Mouse (Mus musculus): Measurements from ENCODE around the gene Aco1. TPM values are rescaled to one million over a fixed set of nuclear protein-coding genes. Genes with fewer than 3 reads are reported as not detected.

Gene Aco1
- polyA plus RNA-seq, 1 experiment from 2014 or later = 65.4 TPM

DNA sequence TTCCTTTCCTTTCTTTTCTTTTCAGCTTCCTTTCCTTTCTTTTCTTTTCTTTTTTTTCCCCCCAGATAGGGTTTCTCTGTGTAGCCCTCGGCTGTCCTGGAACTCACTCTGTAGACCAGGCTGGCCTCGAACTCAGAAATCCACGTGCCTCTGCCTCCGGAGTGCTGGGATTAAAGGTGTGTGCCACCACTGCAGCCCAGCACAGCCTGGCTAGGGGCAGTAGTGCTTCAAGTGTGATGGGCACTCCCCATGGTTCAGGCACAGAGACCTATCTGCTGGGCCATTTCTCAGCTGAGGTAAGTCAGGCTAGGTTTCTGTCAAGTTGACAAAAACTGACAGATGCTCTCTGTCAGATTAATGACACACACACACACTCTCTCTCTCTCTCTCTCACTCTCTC lies 100.1 kb downstream of the Aco1 start:
- DNase-seq (ENCODE audit: low spot score) (no peak), ATAC-seq (ENCODE audit: insufficient read depth, low FRiP score, low TSS enrichment) (no peak)
- Histone ChIP-seq H3K4me3 (ENCODE audit: low read depth, low read length) (no peak overlapping the region), H3K27ac (ENCODE audit: low read depth, low read length) (no peak overlapping the region), H3K27me3 (ENCODE audit: control insufficient read depth, insufficient read depth, low read length) (no peaks in the 10 kb centered on the region), H3K36me3 (ENCODE audit: control insufficient read depth, insufficient read depth, low read length) (no peaks in the 10 kb centered on the region), H3K4me2 (ENCODE audit: low read depth) (no peak overlapping the region), H3K9ac (ENCODE audit: low read length) (no peak overlapping the region), H3K4me1 (ENCODE audit: control insufficient read depth, insufficient read depth, low read length) (0 out of 2 replicates have a peak, but pooled peaks cover 3% of the 10 kb centered on the region), H3K9me3 (ENCODE audit: control insufficient read depth, low read length) (no peaks in the 10 kb centered on the region)
- 86% methylated on average over 4 of the region's 4 CpGs for WGBS

DNA sequence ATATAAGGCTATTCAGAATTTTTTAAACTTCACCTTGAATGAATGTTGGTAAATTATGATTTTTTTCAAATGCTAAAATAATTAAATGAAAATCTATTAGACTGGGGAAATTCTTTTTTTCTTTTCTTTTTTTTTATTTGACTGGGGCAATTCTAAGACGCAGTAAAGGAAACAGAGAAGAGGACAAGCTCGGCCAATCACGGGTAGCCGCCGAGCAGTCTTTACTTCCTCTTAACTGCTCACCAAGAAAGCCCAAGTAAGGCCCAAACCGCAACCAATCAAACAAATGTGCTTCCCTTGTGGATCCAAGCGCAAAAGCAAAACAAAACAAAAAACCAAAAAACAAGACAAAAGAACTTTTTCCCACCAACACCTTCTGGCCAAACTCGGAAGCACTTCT lies 101.2 kb downstream of the Aco1 start:
- no peaks in the 10 kb centered on the region for H3K9me3 ChIP-seq (ENCODE audit: control insufficient read depth, low read length)
- 84% methylated on average over 8 of the region's 8 CpGs for WGBS
- ATAC-seq (ENCODE audit: insufficient read depth, low FRiP score, low TSS enrichment) = no peak

More for the DNA sequence above, 101.2 kb downstream of the Aco1 start:
- no peak for DNase-seq (ENCODE audit: low spot score)
- no peaks in the 10 kb centered on the region for H3K4me1 ChIP-seq (ENCODE audit: control insufficient read depth, insufficient read depth, low read length)
- H3K27ac ChIP-seq (ENCODE audit: low read depth, low read length) = no peak overlapping the region
- H3K36me3 ChIP-seq (ENCODE audit: control insufficient read depth, insufficient read depth, low read length) = no peaks in the 10 kb centered on the region
- H3K9ac ChIP-seq (ENCODE audit: low read length) = no peak overlapping the region
- no peaks in the 10 kb centered on the region for H3K27me3 ChIP-seq (ENCODE audit: control insufficient read depth, insufficient read depth, low read length)
- H3K4me3 ChIP-seq (ENCODE audit: low read depth, low read length) = no peak overlapping the region
- H3K4me2 ChIP-seq (ENCODE audit: low read depth) = no peak overlapping the region

Other genes starting within 250 kb of the Aco1 start
- 2.8 and 4.1 TPM in 2 replicates for gene Ddx58, start 96.7 kb downstream of the Aco1 start, polyA plus RNA-seq (2014; fragmentation: Nextera tagmentation; extraction: Ambion mirVana)
- gene Smim27, start 126.5 kb downstream of the Aco1 start, polyA plus RNA-seq (2014; fragmentation: Nextera tagmentation; extraction: Ambion mirVana) = 21.6 and 27.7 TPM in 2 replicates
- gene Topors, start 126.8 kb downstream of the Aco1 start, polyA plus RNA-seq (2014; fragmentation: Nextera tagmentation; extraction: Ambion mirVana) = 49.0 and 49.3 TPM in 2 replicates
- 274 and 296 TPM in 2 replicates for gene Ndufb6, start 136.3 kb downstream of the Aco1 start, polyA plus RNA-seq (2014; fragmentation: Nextera tagmentation; extraction: Ambion mirVana)

Measured in neural tube, embryonic 11.5 days (tissue).